Mouse (Mus musculus) adrenal gland, adult 2 months (tissue): ENCODE measurements at regions not wholly inside any gene's neighbourhood (a gene's known extent, or its start where the extent isn't known, plus 50 kb on each side); places are given as distances from the start of the nearest gene placed in this dataset.
"Not testable (repeated sequence)": the region's sequence is repeated elsewhere in the genome, so short reads cannot be mapped to it uniquely, and the experiment has no call there.

Experiments used
- DNase-seq: peaks from one replicate; pipeline ENCODE4 v3.0.0; 2021

DNA sequence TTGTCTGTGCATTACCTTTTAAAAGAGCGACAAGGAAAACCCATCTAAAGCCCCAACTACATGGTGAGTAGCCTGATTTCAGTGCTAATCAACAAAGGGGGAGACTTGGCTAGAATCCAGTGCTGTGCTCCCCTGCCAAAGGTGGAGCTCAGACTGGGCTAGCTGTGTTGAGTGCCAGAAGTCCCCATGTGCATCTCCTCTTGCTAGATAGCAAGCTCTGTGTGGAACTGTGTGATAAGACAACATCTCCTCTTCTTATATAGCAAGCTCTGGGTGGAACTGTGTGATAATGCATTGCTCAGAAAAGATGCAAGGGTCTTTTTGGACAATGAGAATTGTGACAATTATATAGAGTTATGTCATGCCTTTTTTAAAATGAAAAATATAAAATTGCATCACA, 741.4 kb downstream of the Adam6a start:
- DNase-seq: no peak

DNA sequence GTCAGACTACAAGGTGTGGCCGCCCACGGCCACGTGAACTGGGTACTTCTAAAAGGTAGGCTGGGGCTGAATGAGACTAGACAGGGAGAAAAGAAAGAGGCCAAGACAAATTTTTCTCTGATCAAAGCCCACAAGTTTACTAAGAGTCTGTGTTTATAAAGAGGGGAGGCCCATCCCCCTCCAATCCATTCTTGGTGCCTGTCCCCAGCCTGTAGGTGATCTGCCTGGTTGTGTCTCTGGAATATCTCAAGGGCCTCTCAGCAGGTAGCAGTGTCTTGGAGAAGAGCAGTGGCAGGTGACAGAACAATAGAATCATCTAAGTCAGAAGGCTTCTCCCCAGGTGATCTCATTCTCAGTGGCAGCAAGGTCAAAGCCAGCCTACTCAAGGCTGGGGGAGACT, 743.3 kb downstream of the Adam6a start:
- DNase-seq: no peak

DNA sequence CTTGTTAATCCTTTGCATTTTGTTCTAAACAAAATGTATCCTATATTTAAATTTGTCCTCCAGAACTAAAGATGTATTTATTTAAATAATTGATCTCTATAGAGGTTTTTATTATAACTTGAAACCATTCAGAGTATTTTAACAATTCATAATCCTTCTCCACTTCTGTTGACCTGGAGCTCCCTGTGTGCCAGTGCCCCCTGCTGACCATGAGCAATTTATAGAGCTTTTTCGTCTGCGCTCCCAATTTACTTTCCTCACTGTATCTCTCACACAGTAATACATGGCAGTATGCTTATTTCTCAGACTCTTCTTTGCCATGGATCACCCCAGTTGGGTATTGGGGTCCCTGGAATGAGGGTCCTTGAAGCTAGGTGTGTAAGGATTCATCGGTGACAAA, 747.4 kb downstream of the Adam6a start:
- no peak for DNase-seq

DNA sequence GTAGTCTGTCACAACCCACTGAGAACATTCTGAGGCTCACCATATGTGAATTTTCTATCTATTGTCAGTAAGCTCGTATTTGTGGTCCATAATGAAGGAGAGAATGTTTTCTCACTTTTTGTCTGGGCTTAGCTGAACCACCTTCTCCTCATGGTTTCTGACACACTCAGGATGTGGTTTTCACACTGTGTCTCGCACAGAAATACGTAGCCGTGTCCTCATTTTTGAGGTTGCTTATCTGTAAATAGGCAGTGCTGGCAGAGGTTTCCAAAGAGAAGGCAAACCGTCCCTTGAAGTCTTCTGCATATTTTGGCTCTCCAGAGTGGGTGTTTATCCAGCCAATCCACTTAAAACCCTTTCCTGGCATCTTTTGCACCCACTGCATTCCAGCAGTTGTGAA, 756.1 kb downstream of the Adam6a start:
- DNase-seq: no peak

DNA sequence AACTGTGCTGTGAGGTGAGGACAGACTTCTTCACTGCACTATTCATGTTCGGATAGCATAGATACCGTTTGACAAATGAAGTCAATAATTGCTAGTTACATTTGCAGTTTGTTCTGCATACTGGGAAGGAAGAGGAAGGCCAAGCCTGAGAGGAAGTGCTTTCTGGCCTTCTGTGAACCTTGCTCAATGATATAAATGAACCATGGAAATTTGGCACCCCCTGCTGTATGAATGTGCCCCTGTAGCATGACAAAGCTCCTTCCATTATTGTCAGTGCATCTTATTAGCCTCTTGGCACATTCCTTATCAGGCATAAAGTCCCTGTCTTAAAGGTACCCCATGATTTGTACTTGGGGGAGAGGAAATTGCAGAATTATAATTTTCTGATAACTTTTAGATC, 758.0 kb downstream of the Adam6a start:
- no peak for DNase-seq

DNA sequence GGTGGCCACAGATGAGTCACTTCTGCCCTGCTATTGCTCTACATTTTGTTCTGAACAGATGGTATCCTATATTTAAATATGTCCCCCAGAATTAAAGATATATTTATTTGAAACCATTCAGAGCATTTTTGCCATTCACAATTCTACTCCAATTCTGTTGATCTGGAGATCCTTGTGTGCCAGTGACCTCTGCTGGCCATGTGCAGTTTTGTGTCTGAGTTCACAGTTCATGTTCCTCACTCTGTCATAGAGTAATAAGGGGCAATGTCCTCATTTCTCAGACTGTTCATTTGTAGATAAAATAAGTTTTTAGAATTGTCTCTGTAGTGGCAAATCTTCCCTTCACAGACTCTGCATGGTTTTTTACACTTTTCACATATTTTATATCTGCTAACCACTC, 788.8 kb downstream of the Adam6a start:
- no peak for DNase-seq

DNA sequence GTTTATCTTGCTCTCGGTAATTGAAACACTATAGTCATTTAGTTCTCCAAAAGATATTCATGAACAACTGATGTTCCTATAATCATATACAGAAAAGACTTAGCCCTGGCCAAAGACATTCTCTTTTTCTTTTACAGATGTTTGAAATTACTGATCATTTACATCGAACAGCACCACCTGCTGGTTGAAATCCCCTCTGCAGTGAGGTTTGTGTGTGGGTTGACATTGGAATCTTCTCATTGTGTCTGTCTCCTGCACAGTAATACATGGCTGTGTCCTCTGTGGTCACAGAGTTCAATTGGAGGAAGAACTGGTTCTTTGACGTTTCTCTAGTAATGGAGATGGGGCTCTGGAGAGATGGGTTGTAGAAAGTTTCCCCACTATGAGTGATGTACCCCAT, 822.6 kb downstream of the Adam6a start:
- DNase-seq: no peak

DNA sequence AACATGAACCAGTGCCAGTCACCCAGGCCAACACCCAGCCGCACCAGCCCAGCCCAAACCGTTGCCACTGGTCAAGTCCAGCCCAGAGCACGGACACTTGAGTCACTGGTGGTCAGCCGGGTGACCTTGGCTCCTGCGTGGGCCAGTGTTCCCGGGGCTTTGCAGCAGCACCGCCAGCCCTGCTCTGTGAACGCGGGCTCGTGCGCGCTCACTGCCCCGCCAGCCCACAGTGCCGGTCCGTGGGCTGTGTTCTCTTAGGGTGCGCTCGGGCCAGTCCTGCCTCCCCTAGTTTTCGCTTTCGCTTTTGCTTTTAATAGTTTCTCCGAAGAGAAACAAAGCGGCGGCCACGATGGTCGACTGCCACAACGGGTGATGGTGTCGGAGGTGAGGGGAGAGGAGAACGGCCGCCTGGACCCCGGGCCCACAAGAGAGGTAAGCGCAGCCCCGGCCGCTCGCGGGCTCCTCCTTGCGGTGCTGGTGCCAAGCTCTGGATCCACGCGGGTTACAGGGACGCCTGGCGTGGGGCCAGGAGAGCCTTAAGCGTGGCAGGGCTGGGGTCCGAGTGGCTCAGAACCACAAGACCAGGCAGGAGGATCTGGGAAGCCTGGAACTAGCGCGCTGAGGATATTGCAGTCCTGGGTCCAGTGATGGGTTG, 835.1 kb downstream of the Adam6a start:
- peak; percentile 73 for DNase-seq

DNA sequence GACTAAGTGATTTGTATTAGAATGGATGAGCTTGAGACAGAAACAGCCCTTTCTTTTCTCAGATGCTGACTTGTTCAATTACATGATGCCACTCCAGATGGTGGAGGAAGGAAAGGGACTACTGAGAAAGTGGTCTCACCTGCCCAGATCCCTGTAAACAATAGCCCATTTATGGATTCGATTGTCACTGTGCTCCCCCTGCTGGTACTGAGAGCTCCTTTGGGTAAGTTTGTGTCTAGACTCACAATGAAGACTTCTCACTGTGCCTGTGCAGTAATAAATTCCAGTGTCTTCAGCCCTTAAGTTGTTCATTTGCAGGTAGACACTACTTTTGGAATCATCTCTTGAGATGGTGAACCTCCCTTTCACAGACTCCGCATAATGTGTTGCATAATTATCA, 847.7 kb downstream of the Adam6a start:
- DNase-seq: no peak

DNA sequence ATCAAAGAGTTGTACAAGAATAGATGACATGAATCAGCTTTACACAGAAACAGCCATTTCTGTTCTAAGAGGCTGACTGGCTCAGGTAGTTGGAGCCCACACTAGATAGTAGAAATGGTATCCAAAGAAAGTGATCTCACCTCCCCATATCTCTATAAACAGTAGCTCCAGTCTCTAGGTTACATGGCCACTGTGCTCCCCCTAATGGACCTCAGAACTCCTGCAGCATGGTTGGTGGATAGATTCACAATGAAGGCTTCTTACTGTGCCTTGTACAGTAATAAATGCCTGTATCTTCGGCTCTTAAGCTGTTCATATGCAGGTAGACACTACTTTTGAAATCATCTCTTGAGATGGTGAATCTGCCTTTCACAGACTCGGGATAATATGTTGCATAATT, 862.5 kb downstream of the Adam6a start:
- no peak for DNase-seq

DNA sequence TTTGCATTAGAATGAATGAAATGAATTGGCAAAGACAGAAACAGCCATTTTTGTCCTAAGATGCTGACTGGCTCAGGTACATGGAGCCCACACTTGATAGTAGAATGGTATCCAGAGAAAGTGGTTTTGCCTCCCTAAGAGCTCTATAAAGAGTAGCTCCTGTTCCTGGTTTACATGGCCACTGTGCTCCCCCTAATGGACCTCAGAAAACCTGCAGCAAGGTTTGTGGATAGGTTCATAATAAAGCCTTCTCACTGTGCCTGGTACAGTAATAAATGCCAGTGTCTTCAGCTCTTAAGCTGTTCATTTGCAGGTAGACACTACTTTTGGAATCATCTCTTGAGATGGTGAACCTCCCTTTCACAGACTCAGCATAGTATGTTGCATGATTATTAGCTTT, 890.8 kb downstream of the Adam6a start:
- DNase-seq: no peak

DNA sequence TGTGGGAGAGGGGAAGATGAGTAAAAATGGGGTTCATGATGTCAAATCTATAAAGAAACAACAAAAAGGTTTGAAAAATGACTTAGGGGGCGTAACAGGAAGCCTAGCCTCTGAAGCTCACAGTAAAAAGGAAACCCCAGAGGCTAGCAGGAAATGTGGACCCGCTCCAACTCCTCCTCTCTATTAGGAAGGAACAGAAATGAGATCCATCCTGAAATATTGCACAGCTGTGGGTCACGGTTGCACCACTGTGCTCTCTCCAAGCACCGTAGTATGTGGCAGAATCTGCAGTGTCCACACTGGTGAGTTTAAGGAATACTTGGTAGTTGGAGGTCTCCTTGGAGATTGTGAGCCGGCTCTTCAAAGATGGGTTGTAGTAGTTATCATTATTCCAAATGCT, 918.3 kb downstream of the Adam6a start:
- DNase-seq: no peak

DNA sequence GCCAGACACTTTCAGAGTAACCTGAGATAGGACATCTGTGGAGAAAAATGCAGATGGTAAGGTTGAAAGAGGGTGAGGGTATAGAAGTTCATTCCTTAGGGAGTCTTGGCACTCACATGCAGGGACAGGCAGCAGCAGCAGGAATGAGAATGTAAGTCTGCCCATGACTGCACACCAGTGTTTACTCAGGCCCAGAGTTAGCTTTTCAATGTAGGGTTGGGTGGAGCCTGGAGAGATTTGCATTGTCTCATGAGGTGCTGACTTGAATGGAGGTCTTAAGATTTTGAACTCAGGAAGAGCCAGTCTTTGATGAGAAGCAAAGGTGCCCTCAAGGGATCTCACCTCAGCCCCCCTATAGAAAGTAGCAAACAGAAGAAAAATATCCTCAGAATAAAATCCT, 918.9 kb downstream of the Adam6a start:
- no peak for DNase-seq

DNA sequence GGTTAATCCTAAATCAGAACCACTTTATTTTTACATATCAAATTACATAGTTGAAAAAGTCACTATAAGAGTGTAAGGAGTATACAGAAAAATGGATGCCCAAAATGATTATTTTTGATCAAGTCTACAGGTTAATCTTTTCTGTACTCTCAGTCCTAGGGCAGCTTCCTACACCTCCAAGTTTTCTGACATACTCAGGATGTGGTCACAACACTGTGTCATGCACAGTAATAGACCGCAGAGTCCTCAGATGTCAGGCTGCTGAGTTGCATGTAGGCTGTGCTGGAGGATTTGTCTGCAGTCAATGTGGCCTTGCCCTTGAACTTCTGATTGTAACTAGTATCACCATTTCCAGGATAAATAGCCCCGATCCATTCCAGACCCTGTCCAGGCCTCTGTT, 925.1 kb downstream of the Adam6a start:
- DNase-seq: peak; percentile 8

DNA sequence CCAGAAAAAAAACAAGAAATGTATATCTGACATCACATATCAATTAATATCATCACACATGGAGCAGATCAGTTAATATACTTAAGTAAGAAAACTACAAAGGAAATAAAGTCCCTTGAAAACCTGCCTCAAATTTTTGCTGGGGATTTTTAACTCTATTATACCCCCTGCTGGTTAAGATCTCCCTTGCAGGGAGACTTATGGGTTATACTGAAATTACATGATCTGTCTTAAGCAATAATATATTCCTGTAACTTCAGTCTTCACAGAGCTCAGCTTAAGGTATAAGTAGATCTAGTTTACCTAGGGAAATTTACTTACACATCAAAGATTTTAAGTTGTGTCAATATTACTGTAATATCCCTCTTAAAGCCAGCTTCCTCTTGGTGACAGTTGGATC, 929.0 kb downstream of the Adam6a start:
- not testable (repeated sequence) for DNase-seq

DNA sequence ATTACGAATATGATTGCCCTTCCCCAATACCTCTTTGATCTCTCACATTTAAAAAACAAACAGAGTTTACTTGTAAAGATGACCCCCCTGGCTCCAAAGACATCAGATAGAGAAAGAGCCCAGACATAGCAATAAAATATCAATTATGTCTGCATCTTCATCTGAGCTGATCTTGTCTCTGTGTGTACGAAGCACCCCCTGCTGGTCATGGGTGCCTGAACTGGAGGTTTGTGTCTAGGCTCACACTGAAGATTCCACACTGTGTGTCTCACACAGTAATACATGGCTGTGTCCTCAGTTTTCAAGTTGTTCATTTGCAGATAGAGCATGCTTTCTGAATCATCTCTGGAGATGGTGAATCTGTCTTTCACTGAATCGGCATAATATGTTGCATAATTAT, 935.0 kb downstream of the Adam6a start:
- DNase-seq: no peak

DNA sequence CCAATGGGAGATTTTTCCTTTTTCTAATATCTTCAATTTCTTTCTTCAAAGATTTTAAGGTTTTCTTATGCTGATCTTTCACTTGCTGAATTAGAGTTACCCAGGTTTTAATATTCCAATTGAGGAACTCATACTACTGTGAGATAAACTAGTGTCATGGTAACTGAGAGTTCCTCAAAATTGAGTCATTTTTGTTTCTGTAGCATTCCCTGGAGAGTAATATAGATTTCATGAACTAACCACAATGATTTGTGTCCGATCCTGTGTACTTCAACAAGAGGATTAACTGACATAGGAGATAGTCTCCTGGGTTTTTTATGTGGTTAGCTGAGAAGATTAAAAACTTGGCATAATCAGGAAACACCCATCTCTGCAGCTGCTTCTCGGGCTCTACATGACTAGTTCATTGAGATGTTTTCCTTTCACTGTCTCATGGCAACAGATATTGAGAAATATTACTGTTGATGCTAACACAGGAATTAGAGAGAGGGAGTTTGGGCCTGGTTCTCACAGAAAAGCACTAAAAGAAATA, 949.9 kb downstream of the Adam6a start:
- DNase-seq: not testable (repeated sequence)

DNA sequence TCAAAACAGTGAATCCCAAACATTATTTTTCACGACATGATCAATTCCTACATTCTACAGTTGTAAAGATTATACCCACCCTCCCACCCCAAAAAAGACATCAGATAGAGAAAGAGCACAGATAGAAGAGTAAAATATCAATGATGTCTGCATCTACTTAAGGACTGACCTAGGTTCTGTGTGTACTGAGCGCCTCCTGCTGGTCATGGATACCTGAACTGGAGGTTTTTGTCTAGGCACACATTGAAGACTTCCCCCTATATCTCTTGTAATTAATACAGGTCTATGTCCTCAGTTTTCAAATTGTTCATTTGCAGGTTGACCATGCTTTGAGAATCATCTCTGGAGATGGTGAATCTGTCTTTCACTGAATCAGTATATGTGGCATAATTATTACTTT, 952.0 kb downstream of the Adam6a start:
- no peak for DNase-seq

DNA sequence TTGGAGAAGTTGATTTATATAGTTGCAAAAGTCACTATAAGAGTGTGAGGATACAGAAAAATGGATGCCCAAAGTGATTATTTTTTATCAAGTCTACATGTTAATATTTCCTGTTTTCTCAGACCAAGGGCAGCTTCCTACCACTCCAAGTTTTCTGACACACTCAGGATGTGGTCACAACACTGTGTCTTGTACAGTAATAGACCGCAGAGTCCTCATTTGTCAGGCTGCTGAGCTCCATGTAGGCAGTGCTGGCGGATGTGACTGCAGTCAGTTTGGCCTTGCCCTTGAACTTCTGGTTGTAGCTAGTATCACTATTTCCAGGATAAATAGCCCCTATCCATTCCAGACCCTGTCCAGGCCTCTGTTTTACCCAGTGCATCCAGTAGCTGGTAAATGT, 969.4 kb downstream of the Adam6a start:
- no peak for DNase-seq

DNA sequence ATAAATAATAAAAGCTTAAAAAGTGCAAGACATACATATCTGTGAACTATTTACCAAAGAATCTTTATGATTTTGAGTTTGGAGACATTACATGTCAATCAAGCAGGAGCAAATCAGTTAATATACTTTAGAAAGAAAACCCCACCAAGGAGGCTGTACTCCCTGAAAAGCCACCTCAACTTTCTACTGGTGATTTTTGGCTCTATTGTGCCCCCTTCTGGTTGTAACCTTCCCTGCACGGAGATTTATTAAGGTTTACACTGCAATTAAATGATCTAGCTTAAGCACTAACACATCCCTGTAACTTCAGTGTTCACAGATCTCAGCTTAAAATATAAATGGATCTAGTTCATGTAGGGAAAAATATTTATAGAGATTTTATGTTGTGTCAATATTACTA, 998.4 kb downstream of the Adam6a start:
- DNase-seq: not testable (repeated sequence)

DNA sequence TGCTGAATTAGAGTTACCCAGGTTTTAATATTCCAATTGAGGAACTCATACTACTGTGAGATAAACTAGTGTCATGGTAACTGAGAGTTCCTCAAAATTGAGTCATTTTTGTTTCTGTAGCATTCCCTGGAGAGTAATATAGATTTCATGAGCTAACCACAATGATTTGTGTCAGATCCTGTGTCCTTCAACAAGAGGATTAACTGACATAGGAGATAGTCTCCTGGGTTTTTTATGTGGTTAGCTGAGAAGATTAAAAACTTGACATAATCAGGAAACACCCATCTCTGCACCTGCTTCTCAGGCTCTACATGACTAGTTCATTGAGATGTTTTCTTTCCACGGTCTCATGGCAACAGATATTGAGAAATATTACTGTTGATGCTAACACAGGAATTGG, 1001.2 kb downstream of the Adam6a start:
- DNase-seq: not testable (repeated sequence)

DNA sequence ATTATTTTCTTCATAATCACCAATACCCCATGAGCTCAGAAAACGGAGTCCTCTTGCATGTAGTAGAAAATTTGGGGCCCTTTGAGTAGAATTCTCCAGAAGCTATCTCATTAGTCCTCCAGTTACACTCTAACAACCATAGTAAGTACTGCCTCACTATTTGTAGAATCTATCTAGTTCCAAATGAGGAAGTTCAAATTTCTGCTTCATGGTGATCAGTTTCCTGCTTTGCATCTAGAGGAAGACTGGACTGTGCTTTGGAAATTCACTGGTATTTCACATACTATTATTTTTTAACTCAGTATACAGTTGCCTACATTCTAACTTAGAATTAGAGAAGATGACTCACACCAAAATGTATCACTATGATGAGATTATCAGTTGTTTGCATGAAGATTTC, 1018.7 kb downstream of the Adam6a start:
- DNase-seq: no peak

DNA sequence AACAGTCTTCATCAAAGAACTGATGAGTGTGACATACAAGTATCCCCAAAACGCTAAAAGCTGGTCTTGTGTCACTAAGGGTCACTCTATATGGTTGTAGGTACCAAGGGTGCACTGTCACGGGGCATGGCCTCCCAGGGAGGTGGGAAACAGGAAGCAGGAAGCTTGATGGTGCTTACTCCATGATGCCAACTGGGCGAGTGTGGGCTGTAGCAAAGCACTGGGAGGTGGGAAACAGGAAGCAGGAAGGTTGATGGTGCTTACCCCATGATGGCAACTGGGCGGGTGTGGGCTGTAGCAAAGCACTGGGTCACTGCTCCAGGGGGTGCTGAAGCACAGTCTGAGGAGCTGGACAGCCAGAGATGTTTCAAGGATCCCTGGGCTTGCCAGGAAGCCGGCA, 1019.3 kb downstream of the Adam6a start:
- DNase-seq: no peak

DNA sequence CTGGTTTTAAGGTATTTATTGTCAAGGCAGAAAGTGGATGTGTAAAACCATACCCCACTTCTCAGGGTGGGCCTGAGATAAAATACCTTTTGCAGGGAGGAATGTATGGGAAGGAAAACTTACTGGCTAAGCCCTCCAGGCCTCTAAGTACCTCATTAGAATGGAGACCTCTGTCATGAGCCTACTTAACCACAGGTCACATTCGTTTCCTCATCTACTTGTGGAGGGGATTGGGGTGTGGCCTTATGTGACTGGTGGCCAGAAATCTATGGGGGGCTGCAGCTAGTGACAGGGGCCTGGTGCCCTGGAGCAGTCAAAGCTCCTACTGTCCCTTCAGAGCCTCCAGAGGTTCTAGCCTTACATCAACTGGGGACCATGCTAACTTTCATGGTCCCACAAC, 1020.0 kb downstream of the Adam6a start:
- no peak for DNase-seq

DNA sequence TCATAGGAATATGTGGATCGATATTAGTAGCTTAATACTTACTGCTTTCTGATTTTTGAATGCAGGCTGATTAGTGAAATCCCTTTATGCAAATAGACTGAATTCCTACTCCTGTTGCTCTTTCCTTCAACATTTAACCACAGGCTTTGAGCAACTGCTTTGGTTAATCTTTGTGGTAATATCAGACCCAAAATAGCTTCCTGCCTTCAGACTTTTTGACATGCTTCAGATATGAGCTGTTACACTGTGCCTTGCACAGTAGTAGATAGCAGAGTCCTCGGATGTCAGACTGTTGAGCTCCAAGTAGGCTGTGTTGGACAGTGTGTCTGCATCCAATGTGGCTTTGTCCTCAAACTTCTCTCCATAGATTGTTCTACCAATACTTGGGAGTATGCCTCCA, 1020.6 kb downstream of the Adam6a start:
- no peak for DNase-seq
